Mouse (Mus musculus) kidney, postnatal 25 days (tissue): ENCODE data around the gene Mical3.

ENCODE experiments used
- DNase-seq, 2 experiments: peaks; one replicate each; pipeline ENCODE4 v3.0.0; 2021; ENCODE audit warnings: mixed read lengths in 2 of 2

Gene Mical3

DNA sequence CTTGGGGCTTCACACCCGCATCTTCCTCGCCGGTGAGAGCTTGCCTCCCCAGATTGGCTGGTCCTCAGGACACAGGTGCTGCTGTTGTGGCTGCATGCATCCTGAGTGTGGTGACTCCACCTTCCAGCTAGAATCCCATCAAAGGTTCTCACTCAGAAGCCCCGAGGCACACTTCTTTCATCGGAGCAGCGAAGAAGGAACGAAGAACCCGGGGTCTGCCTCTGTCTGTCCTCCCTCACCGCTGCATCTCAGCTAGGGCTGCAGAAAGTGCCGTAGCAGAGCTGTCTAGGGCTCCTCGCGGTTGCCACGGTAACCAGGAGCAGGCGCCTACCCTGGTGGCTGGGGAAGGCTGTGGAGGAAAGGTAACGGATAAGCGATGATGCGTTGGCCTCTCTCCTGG is at the start of gene Mical3:
Mical3 (minus strand) TSS at position 227 of the 400 bp plus-strand sequence.
- DNase-seq, result peak in 1 of 2 experiments; percentile 50

GRCm38 (mm10) chr6:121179846-121180245 is 49.0 kb upstream of the Mical3 start:
- no peak for DNase-seq

- peak in 1 of 2 experiments; percentile 67 for DNase-seq
Observed at GRCm38 (mm10) chr6:121178700-121179358, 48.0 kb upstream of the Mical3 start.

GRCm38 (mm10) chr6:121177118-121177708 is 46.4 kb upstream of the Mical3 start:
- peak; percentile 36 to 64 for DNase-seq

GRCm38 (mm10) chr6:121176731-121177098 is 45.9 kb upstream of the Mical3 start:
- no peak for DNase-seq

- DNase-seq, result no peak
Observed at GRCm38 (mm10) chr6:121176011-121176730, 45.4 kb upstream of the Mical3 start.

GRCm38 (mm10) chr6:121174761-121175160 is 44.0 kb upstream of the Mical3 start:
- DNase-seq, result no peak

DNA sequence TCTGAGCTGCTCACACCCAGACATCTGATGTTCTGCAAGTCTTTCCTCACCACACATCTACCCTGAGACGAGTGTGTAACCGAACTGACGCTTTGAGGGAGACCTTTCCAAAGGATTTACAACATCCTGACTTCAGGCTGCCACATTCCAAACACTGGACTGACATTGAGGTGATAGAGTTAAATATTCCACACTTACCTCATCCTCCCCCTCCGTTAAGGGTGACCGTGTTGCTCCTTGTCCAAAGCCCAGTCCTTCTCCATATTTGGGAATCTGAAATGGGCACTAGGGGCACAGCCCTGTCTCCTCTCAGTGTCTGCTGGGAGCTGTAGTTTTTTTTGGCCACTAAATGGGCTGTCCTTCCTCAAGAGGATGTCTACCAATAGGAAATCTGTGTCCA is 42.7 kb upstream of the Mical3 start:
- DNase-seq, result no peak

- DNase-seq, result no peak
Observed at GRCm38 (mm10) chr6:121171102-121171501, 40.3 kb upstream of the Mical3 start.

GRCm38 (mm10) chr6:121167381-121167975 is 36.7 kb upstream of the Mical3 start:
- DNase-seq, result no peak

GRCm38 (mm10) chr6:121166098-121166552 is 35.3 kb upstream of the Mical3 start:
- DNase-seq, result peak; percentile 61 to 83

DNA sequence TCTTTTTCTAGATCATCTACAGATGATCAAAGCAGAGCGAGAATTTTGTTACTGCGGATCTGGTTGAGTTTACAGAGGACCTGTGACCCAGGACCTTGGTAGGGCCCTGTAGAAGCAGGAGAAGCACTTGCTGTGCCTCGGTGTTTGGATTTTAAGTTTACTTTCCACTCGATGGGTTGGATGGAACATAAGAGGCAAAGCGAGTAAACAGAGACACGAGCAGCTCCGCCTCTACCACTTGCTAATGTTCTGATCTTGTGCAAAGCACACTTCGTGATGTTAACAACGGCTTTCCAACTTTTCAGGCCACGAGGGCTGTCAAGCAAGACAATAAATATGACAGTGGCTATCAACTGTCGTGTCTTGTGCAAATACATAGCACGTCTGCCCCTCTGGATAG is 31.8 kb upstream of the Mical3 start:
- no peak for DNase-seq

DNA sequence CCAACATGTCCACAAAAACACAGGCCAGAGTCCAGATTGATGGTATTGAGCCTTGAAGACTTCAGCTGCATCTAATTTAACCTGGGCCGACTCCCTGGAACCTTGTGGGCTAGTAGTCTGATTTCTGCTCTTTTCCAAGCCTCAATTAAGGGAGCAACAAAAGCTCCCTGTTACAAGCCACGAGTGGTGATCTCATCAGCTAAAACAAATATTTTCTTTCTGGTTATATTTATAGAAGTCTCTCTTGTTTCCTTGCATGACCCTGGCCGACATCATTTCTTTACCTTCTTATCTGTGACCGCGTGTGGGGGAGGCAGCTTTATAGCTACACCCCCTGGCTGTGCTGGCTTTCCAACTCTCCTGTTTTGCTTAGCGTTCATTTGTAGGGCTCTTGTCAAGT is 29.3 kb upstream of the Mical3 start:
- no peak for DNase-seq

- DNase-seq, result no peak
Observed at GRCm38 (mm10) chr6:121159616-121160015, 28.8 kb upstream of the Mical3 start.

DNA sequence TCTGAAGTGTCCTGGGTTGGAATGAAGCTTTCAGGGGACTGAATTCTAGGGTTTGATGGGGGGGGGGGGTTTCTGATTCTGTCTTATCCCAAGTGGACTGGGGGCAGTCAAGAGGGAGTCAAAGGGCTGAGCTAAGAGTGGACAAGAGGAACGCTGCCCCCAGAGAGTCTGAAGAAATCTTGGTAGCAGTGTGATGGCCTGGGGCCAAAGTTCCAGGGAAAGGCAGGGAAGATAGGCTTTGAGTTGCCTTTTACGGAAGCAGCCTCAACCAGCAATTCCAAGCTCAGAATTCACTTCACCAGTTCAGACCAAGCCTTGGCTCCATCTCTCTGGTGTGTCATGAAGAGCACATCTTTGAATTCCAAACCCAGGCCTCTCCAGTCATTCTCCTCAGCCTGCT is 25.2 kb upstream of the Mical3 start:
- no peak for DNase-seq

DNA sequence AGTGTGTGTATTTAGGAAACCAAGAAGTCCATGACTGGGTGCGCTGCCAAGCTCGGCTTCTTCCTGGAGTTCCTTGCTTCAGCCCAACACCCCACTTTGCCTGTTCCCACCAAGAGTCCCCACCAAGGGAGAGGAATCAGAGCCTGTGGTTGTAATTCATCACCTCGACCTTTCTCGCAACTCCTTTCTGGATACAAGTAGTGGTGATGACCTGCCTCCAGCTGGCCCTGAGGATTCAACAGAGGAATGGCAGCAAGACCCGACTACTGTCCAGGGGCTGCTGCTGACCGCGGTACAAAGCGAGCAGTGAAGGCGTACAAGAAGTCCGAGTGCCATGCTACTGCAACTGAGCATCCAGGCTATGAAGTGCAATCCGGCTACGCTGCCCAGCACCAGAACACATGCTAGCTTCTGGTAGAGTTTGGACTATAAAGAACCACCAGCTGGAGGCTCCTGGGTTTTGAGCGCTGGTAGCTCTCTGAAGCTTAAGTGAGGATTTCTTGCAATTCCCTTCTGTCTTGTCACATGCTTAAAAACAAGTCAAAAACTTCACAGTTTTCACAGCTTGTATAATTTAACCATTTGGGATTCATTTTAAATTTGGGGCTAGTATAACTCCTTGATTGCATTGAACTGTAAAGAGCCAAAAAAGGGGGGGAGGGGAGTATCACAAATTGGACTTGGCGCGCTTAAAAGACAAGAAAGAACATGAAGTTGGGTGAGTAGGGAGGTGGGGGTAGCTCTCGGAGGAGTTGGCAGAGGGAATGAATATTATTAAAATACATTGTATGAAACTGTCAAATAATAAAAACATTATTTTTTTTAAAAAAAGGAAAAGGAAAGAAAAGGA is 23.9 kb upstream of the Mical3 start:
- no peak for DNase-seq

DNA sequence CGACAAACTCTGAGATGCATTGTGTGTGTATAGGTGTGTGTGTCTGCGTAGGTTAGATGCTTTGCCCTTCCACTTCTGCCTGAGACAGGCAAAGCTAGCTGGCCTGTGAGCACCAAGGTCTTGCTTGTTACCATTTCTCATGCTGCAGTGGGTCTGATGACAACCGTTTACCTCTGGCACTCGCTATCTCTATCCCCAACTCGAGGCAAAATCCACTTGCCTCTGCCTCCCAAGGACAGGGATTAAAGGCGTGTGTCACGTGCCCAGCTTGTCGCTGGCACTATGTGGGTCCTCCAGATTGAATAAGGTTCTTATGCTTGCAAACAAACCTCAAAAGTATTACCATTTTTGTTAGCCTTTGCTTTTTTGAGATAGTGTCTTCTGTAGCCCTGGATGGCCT is 22.4 kb upstream of the Mical3 start:
- DNase-seq, result no peak

DNA sequence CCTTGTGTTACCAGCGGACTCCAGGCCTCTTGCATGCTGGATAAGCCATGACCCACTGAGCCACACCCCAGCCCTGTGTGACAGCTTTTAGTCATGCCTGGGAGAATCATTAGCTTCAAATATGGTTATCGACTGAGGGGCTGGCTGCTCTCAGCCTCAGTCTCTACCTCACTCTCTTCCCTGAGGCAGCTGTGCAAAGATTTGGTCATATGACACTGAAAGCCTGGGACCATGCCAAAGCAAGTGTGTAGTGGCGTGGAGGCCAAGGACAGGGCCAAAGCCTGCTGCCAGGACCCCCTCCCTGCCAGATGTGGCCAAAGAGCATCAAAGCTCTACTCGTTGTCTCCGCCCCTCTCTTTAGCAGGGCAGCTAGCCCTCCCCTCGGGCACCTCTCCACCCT is 20.9 kb upstream of the Mical3 start:
- peak; percentile 57 to 78 for DNase-seq

- no peak for DNase-seq
Observed at GRCm38 (mm10) chr6:121150126-121150525, 19.3 kb upstream of the Mical3 start.

GRCm38 (mm10) chr6:121149420-121149819 is 18.6 kb upstream of the Mical3 start:
- no peak for DNase-seq

GRCm38 (mm10) chr6:121148360-121148759 is 17.6 kb upstream of the Mical3 start:
- DNase-seq, result no peak

- DNase-seq, result no peak
Observed at GRCm38 (mm10) chr6:121146798-121147197, 16.0 kb upstream of the Mical3 start.

GRCm38 (mm10) chr6:121145906-121146305 is 15.1 kb upstream of the Mical3 start:
- DNase-seq, result no peak
